Mouse (Mus musculus): ENCODE measurements at regions not wholly inside any gene's neighbourhood (a gene's known extent, or its start where the extent isn't known, plus 50 kb on each side); places are given as distances from the start of the nearest gene placed in this dataset.

- no peaks in the 10 kb centered on the region for H3K36me3 ChIP-seq (ENCODE audit: control insufficient read depth, insufficient read depth, low read length)
- no peaks in the 10 kb centered on the region for H3K4me1 ChIP-seq (ENCODE audit: control insufficient read depth, insufficient read depth, low read length)
- no peak overlapping the region for H3K27ac ChIP-seq (ENCODE audit: insufficient read depth, low read depth, low read length)
- TF ChIP-seq POLR2A (IDR thresholded peaks at IDR 0.05; ENCODE audit: low read depth, low read length) (no peak), CTCF (conservative IDR thresholded peaks at IDR 0.05; ENCODE audit: insufficient read depth, insufficient read length, low read depth, low read length) (no peak)
- H3K27me3 ChIP-seq (replicated peaks; ENCODE audit: control insufficient read depth, insufficient read depth, low read length) = no peaks in the 10 kb centered on the region
- DNase-seq = no peak
- no peak overlapping the region for H3K4me3 ChIP-seq (ENCODE audit: insufficient read depth, low read depth, low read length)
- WGBS = 82% methylated on average over 2 of the region's 2 CpGs
Observed at GRCm38 (mm10) chr2:117951337-117951718, 160.3 kb upstream of the Thbs1 start.

GRCm38 (mm10) chr2:117958737-117959136 is 152.9 kb upstream of the Thbs1 start:
- Histone ChIP-seq H3K27me3 (replicated peaks; ENCODE audit: control insufficient read depth, insufficient read depth, low read length) (no peaks in the 10 kb centered on the region), H3K4me3 (ENCODE audit: insufficient read depth, low read depth, low read length) (no peak overlapping the region), H3K36me3 (ENCODE audit: control insufficient read depth, insufficient read depth, low read length) (no peaks in the 10 kb centered on the region), H3K4me1 (ENCODE audit: control insufficient read depth, insufficient read depth, low read length) (no peaks in the 10 kb centered on the region), H3K27ac (ENCODE audit: insufficient read depth, low read depth, low read length) (no peak overlapping the region)
- 79% methylated on average over 4 of the region's 4 CpGs for WGBS
- DNase-seq = no peak
- TF ChIP-seq POLR2A (IDR thresholded peaks at IDR 0.05; ENCODE audit: low read depth, low read length) (no peak), CTCF (conservative IDR thresholded peaks at IDR 0.05; ENCODE audit: insufficient read depth, insufficient read length, low read depth, low read length) (no peak)

- Histone ChIP-seq H3K4me1 (ENCODE audit: control insufficient read depth, insufficient read depth, low read length) (no peaks in the 10 kb centered on the region), H3K4me3 (ENCODE audit: insufficient read depth, low read depth, low read length) (no peak overlapping the region), H3K27me3 (replicated peaks; ENCODE audit: control insufficient read depth, insufficient read depth, low read length) (no peaks in the 10 kb centered on the region), H3K36me3 (ENCODE audit: control insufficient read depth, insufficient read depth, low read length) (no peaks in the 10 kb centered on the region), H3K27ac (ENCODE audit: insufficient read depth, low read depth, low read length) (no peak overlapping the region)
- DNase-seq = peak; percentile 7
- no peak for TF ChIP-seq CTCF (conservative IDR thresholded peaks at IDR 0.05; ENCODE audit: insufficient read depth, insufficient read length, low read depth, low read length)
- no peak for TF ChIP-seq POLR2A (IDR thresholded peaks at IDR 0.05; ENCODE audit: low read depth, low read length)
Observed at GRCm38 (mm10) chr2:117959440-117959839, 152.2 kb upstream of the Thbs1 start.

GRCm38 (mm10) chr2:117962531-117962930 is 149.1 kb upstream of the Thbs1 start:
- Histone ChIP-seq H3K36me3 (ENCODE audit: control insufficient read depth, insufficient read depth, low read length) (no peaks in the 10 kb centered on the region), H3K27ac (ENCODE audit: insufficient read depth, low read depth, low read length) (no peak overlapping the region), H3K4me1 (ENCODE audit: control insufficient read depth, insufficient read depth, low read length) (no peaks in the 10 kb centered on the region), H3K4me3 (ENCODE audit: insufficient read depth, low read depth, low read length) (no peak overlapping the region), H3K27me3 (replicated peaks; ENCODE audit: control insufficient read depth, insufficient read depth, low read length) (no peaks in the 10 kb centered on the region)
- TF ChIP-seq CTCF (conservative IDR thresholded peaks at IDR 0.05; ENCODE audit: insufficient read depth, insufficient read length, low read depth, low read length) = no peak
- no peak for TF ChIP-seq POLR2A (IDR thresholded peaks at IDR 0.05; ENCODE audit: low read depth, low read length)
- peak; percentile 4 for DNase-seq
- 71% methylated on average over 4 of the region's 4 CpGs for WGBS

GRCm38 (mm10) chr2:117963526-117963925 is 148.2 kb upstream of the Thbs1 start:
- no peak overlapping the region for H3K27ac ChIP-seq (ENCODE audit: insufficient read depth, low read depth, low read length)
- H3K4me3 ChIP-seq (ENCODE audit: insufficient read depth, low read depth, low read length) = no peak overlapping the region
- TF ChIP-seq CTCF (conservative IDR thresholded peaks at IDR 0.05; ENCODE audit: insufficient read depth, insufficient read length, low read depth, low read length) = no peak
- no peak for TF ChIP-seq POLR2A (IDR thresholded peaks at IDR 0.05; ENCODE audit: low read depth, low read length)
- no peaks in the 10 kb centered on the region for H3K4me1 ChIP-seq (ENCODE audit: control insufficient read depth, insufficient read depth, low read length)
- WGBS = 71% methylated on average over 2 of the region's 2 CpGs
- no peak for DNase-seq
- no peaks in the 10 kb centered on the region for H3K27me3 ChIP-seq (replicated peaks; ENCODE audit: control insufficient read depth, insufficient read depth, low read length)
- H3K36me3 ChIP-seq (ENCODE audit: control insufficient read depth, insufficient read depth, low read length) = no peaks in the 10 kb centered on the region

- Histone ChIP-seq H3K36me3 (ENCODE audit: control insufficient read depth, insufficient read depth, low read length) (no peaks in the 10 kb centered on the region), H3K4me3 (ENCODE audit: insufficient read depth, low read depth, low read length) (no peak overlapping the region), H3K27ac (ENCODE audit: insufficient read depth, low read depth, low read length) (no peak overlapping the region), H3K4me1 (ENCODE audit: control insufficient read depth, insufficient read depth, low read length) (no peaks in the 10 kb centered on the region), H3K27me3 (replicated peaks; ENCODE audit: control insufficient read depth, insufficient read depth, low read length) (no peaks in the 10 kb centered on the region)
- 94% methylated on average over 4 of the region's 4 CpGs for whole genome bisulfite sequencing
- no peak for DNase-seq
- TF ChIP-seq CTCF (conservative IDR thresholded peaks at IDR 0.05; ENCODE audit: insufficient read depth, insufficient read length, low read depth, low read length) (no peak), POLR2A (IDR thresholded peaks at IDR 0.05; ENCODE audit: low read depth, low read length) (no peak)
Observed at GRCm38 (mm10) chr2:117965758-117966157, 145.9 kb upstream of the Thbs1 start.

- no peak overlapping the region for H3K4me3 ChIP-seq (ENCODE audit: insufficient read depth, low read depth, low read length)
- no peak for TF ChIP-seq POLR2A (IDR thresholded peaks at IDR 0.05; ENCODE audit: low read depth, low read length)
- no peak for TF ChIP-seq CTCF (conservative IDR thresholded peaks at IDR 0.05; ENCODE audit: insufficient read depth, insufficient read length, low read depth, low read length)
- no peak for DNase-seq
- no peaks in the 10 kb centered on the region for H3K4me1 ChIP-seq (ENCODE audit: control insufficient read depth, insufficient read depth, low read length)
- no peaks in the 10 kb centered on the region for H3K27me3 ChIP-seq (replicated peaks; ENCODE audit: control insufficient read depth, insufficient read depth, low read length)
- H3K36me3 ChIP-seq (ENCODE audit: control insufficient read depth, insufficient read depth, low read length) = no peaks in the 10 kb centered on the region
- H3K27ac ChIP-seq (ENCODE audit: insufficient read depth, low read depth, low read length) = no peak overlapping the region
- 95% methylated on average over 1 of the region's 1 CpGs for WGBS
Observed at GRCm38 (mm10) chr2:117968731-117969130, 142.9 kb upstream of the Thbs1 start.

- TF ChIP-seq CTCF (conservative IDR thresholded peaks at IDR 0.05; ENCODE audit: insufficient read depth, insufficient read length, low read depth, low read length) (no peak), POLR2A (IDR thresholded peaks at IDR 0.05; ENCODE audit: low read depth, low read length) (no peak)
- 91% methylated on average over 5 of the region's 5 CpGs for WGBS
Observed at GRCm38 (mm10) chr2:117970631-117971030, 141.0 kb upstream of the Thbs1 start.

More at GRCm38 (mm10) chr2:117970631-117971030, 141.0 kb upstream of the Thbs1 start:
- no peak for DNase-seq
- Histone ChIP-seq H3K27me3 (replicated peaks; ENCODE audit: control insufficient read depth, insufficient read depth, low read length) (no peaks in the 10 kb centered on the region), H3K27ac (ENCODE audit: insufficient read depth, low read depth, low read length) (no peak overlapping the region), H3K4me1 (ENCODE audit: control insufficient read depth, insufficient read depth, low read length) (no peaks in the 10 kb centered on the region), H3K4me3 (ENCODE audit: insufficient read depth, low read depth, low read length) (no peak overlapping the region), H3K36me3 (ENCODE audit: control insufficient read depth, insufficient read depth, low read length) (no peaks in the 10 kb centered on the region)

Measured in kidney, adult 2 months (tissue).